Mouse (Mus musculus) ovary, postnatal 10 days (tissue): ENCODE data around the gene Krt86.
"Not testable (repeated sequence)": the region's sequence is repeated elsewhere in the genome, so short reads cannot be mapped to it uniquely, and the experiment has no call there.

Source experiments
- DNase-seq: peaks from one replicate; pipeline ENCODE4 v3.0.0; 2022; ENCODE audit warnings: low spot score

The Krt86 gene

GRCm38 (mm10) chr15:101492718-101493117, 19.4 kb downstream of the Krt86 start:
- no peak for DNase-seq

- DNase-seq: no peak
These were observed 20.4 kb downstream of the Krt86 start for GRCm38 (mm10) chr15:101493713-101494112.

GRCm38 (mm10) chr15:101494203-101494602, 20.9 kb downstream of the Krt86 start:
- no peak for DNase-seq

- no peak for DNase-seq
These were observed 22.0 kb downstream of the Krt86 start for GRCm38 (mm10) chr15:101495266-101495665.

- no peak for DNase-seq
These were observed 23.9 kb downstream of the Krt86 start for GRCm38 (mm10) chr15:101497181-101497580.

- no peak for DNase-seq
These were observed 33.8 kb downstream of the Krt86 start for GRCm38 (mm10) chr15:101506896-101507758.

GRCm38 (mm10) chr15:101508247-101508646, 35.0 kb downstream of the Krt86 start:
- DNase-seq: no peak

GRCm38 (mm10) chr15:101517161-101517560, 43.9 kb downstream of the Krt86 start, which contains the start of gene Gm49425:
Gm49425 (minus strand) TSS chr15:101517261.
- DNase-seq: not testable (repeated sequence)

- DNase-seq: peak; percentile 52
These were observed 46.5 kb downstream of the Krt86 start for GRCm38 (mm10) chr15:101519792-101520191.

GRCm38 (mm10) chr15:101522556-101523232, 49.4 kb downstream of the Krt86 start:
- no peak for DNase-seq
